Mouse (Mus musculus) CH12.LX (cell line): ENCODE results near the gene Mfsd11. TPM values are rescaled to one million over a fixed set of nuclear protein-coding genes. Genes with fewer than 3 reads are reported as not detected.

Source experiments
- DNase-seq: peaks from one replicate; pipeline ENCODE4 v3.0.0-alpha.2; 2013; ENCODE audit errors: extremely low read depth
- H3K27ac ChIP-seq: 2 replicates; pipeline ENCODE4 v1.5.1; 2012; ENCODE audit warnings: low read depth, mild to moderate bottlenecking, control low read depth, moderate library complexity; ENCODE audit not compliant: insufficient read depth
- H3K27me3 ChIP-seq: replicated peaks from 2 replicates; pipeline ENCODE3; 2012; ENCODE audit warnings: inconsistent platforms
- H3K36me3 ChIP-seq, 2 experiments: replicated peaks in 1 of 2; 2 replicates each; pipeline versions ENCODE3 to v1.6.1; 2012; ENCODE audit warnings: inconsistent platforms in 1 of 2, low read length in 1 of 2, mild to moderate bottlenecking in 1 of 2, mixed read lengths in 1 of 2, moderate library complexity in 1 of 2; ENCODE audit not compliant: control insufficient read depth in 1 of 2, insufficient read depth in 1 of 2
- H3K4me1 ChIP-seq, 2 experiments: 2 replicates each; pipeline ENCODE4 v1.6.1; 2012; ENCODE audit warnings: inconsistent platforms in 1 of 2, moderate library complexity in 1 of 2; ENCODE audit not compliant: insufficient read depth in 2 of 2, control insufficient read depth in 1 of 2
- H3K4me2 ChIP-seq: 2 replicates; pipeline ENCODE4 v1.6.1; 2012; ENCODE audit warnings: low read depth, mild to moderate bottlenecking, control low read depth; ENCODE audit not compliant: poor library complexity, insufficient read depth, severe bottlenecking
- H3K4me3 ChIP-seq, 3 experiments: fragments of 150-350 bp in 1 of 3; sonication (generic) in 1 of 3; replicated peaks in 1 of 3; 2 replicates each; pipeline versions ENCODE3 to v1.5.1; 2011 to 2012; ENCODE audit warnings: low read depth in 2 of 3, low read length in 2 of 3, mild to moderate bottlenecking in 2 of 3, moderate library complexity in 2 of 3, control low read depth in 1 of 3, improper control_type of control experiment in 1 of 3, inconsistent platforms in 1 of 3, mixed read lengths in 1 of 3; ENCODE audit not compliant: poor library complexity in 1 of 3
- H3K79me2 ChIP-seq: replicated peaks from 2 replicates; pipeline ENCODE4 v1.6.1; 2012; ENCODE audit warnings: mild to moderate bottlenecking, moderate library complexity; ENCODE audit not compliant: control insufficient read depth, poor library complexity, insufficient read depth, severe bottlenecking; ENCODE audit errors: extremely low read depth
- H3K9ac ChIP-seq: 2 replicates; pipeline ENCODE4 v1.6.1; 2012; ENCODE audit warnings: low read depth, mild to moderate bottlenecking, control low read depth, moderate library complexity; ENCODE audit not compliant: insufficient read depth
- H3K9me3 ChIP-seq: replicated peaks from 2 replicates; pipeline ENCODE3; 2012; ENCODE audit warnings: low read length, inconsistent platforms, mixed read lengths
- BHLHE40 ChIP-seq: IDR thresholded peaks from 2 replicates; pipeline ENCODE4 v1.6.1; 2011; ENCODE audit warnings: mild to moderate bottlenecking, low read depth, low read length, improper control_type of control experiment
- CHD1 ChIP-seq: IDR thresholded peaks from 2 replicates; pipeline ENCODE4 v1.6.1; 2012; ENCODE audit warnings: low read depth, low read length, improper control_type of control experiment, inconsistent platforms
- ELF1 ChIP-seq: IDR thresholded peaks from 2 replicates; pipeline ENCODE4 v1.6.1; 2014; ENCODE audit warnings: low read depth, mild to moderate bottlenecking, inconsistent platforms, low read length, improper control_type of control experiment
- ETS1 ChIP-seq: conservative IDR thresholded peaks from 2 replicates; pipeline ENCODE4 v1.6.1; 2012; ENCODE audit warnings: low read depth, mild to moderate bottlenecking, inconsistent platforms, low read length, improper control_type of control experiment, moderate library complexity
- JUN ChIP-seq: IDR thresholded peaks from 2 replicates; pipeline ENCODE4 v1.6.1; 2011; ENCODE audit warnings: low read depth, mild to moderate bottlenecking, low read length, improper control_type of control experiment, moderate library complexity; ENCODE audit not compliant: insufficient read depth
- MAX ChIP-seq: IDR thresholded peaks from 2 replicates; pipeline ENCODE4 v1.6.1; 2011; ENCODE audit warnings: low read length, improper control_type of control experiment
- MEF2A ChIP-seq: IDR thresholded peaks from 2 replicates; pipeline ENCODE4 v1.6.1; 2014; ENCODE audit warnings: low read depth, mild to moderate bottlenecking, inconsistent platforms, low read length, improper control_type of control experiment, borderline replicate concordance
- NELFE ChIP-seq: IDR thresholded peaks from 2 replicates; pipeline ENCODE4 v1.6.1; 2011; ENCODE audit warnings: low read depth, low read length, improper control_type of control experiment
- NRF1 ChIP-seq: IDR thresholded peaks from 2 replicates; pipeline ENCODE4 v1.6.1; 2014; ENCODE audit warnings: low read depth, mild to moderate bottlenecking, inconsistent platforms, low read length, improper control_type of control experiment, moderate library complexity
- POLR2A ChIP-seq: IDR thresholded peaks from 2 replicates; pipeline ENCODE4 v1.6.1; 2011; ENCODE audit warnings: low read depth, mild to moderate bottlenecking, improper control_type of control experiment, low read length
- RAD21 ChIP-seq: IDR thresholded peaks from 2 replicates; pipeline ENCODE4 v1.6.1; 2011; ENCODE audit warnings: low read depth, mild to moderate bottlenecking, low read length, improper control_type of control experiment, moderate library complexity
- TCF12 ChIP-seq: IDR thresholded peaks from 2 replicates; pipeline ENCODE4 v1.6.1; 2014; ENCODE audit warnings: low read depth, mild to moderate bottlenecking, inconsistent platforms, low read length, improper control_type of control experiment
- USF1 ChIP-seq: IDR thresholded peaks from 2 replicates; pipeline ENCODE4 v1.6.1; 2014; ENCODE audit warnings: low read depth, mild to moderate bottlenecking, inconsistent platforms, low read length, improper control_type of control experiment
- USF2 ChIP-seq: conservative IDR thresholded peaks from 2 replicates; pipeline ENCODE4 v1.6.1; 2011; ENCODE audit warnings: low read depth, low read length, improper control_type of control experiment
- ZC3H11A ChIP-seq: IDR thresholded peaks from 2 replicates; pipeline ENCODE4 v1.6.1; 2012; ENCODE audit warnings: low read depth, mild to moderate bottlenecking, inconsistent platforms, low read length, improper control_type of control experiment
- dilution Hi-C: fragments of 300-500 bp; cut with MboI; formaldehyde crosslinking; loops from 2 replicates; pipeline ENCODE4 v1.14.3; 2020; ENCODE audit warnings: low sequenced_read_pairs; ENCODE audit not compliant: extremely low pct_unique_long_range_greater_than_20kb, extremely low pct_ligation_motif_present
- in situ Hi-C: fragments of 300-500 bp; cut with MboI; formaldehyde crosslinking; loops from 3 replicates; pipeline ENCODE4 v1.14.3; 2019; ENCODE audit warnings: low sequenced_read_pairs, low pct_ligation_motif_present, low pct_unique_long_range_greater_than_20kb, mixed read lengths
- polyA plus RNA-seq: library from polyadenylated mRNA; unstranded; fragments of >175 nt; gene quantifications from 2 replicates; pipeline ENCODE4 v1.2.1, GENCODE M21; 2012; ENCODE audit warnings: low read depth; ENCODE audit not compliant: insufficient read length
- total RNA-seq, 2 experiments: library from RNA; depleted of rRNA; stranded (reverse); fragments of 300-350 nt in 1 of 2; fragments of >200 nt in 1 of 2; gene quantifications; 2 replicates each; pipeline ENCODE4 v1.2.3; 2012 to 2014

The Mfsd11 gene
- total and polyA plus RNA-seq, 3 experiments = 4.1 to 17.7 (median 13.2) TPM

- Histone ChIP-seq H3K4me2 (no peak overlapping the region), H3K9me3 (no peaks in the 10 kb centered on the region), H3K36me3 (peaks cover 42 to 62% of the 10 kb centered on the region in 2 experiments), H3K9ac (no peak overlapping the region), H3K4me3 (no peak overlapping the region), H3K27ac (no peak overlapping the region), H3K4me1 (peaks cover 16 to 70% of the 10 kb centered on the region in 2 experiments), H3K27me3 (no peaks in the 10 kb centered on the region), H3K79me2 (no peaks in the 10 kb centered on the region)
- dilution Hi-C loops (no loop called here), in situ Hi-C loops (no loop called here)
- TF ChIP-seq BHLHE40 (peak; percentile 92), ETS1 (peak; percentile 45), USF2 (peak; percentile 57), NRF1 (no peak), USF1 (peak; percentile 67), TCF12 (no peak)
- DNase-seq = peak; percentile 53
Measured at GRCm38 (mm10) chr11:116868129-116868528, 15.9 kb downstream of the Mfsd11 start.

- H3K27ac ChIP-seq = peak overlapping the region; percentile 7; the same call in 1 of the 2 replicates
- H3K79me2 ChIP-seq = no peaks in the 10 kb centered on the region
- in situ Hi-C loops = no loop called here
- dilution Hi-C loops = no loop called here
- no peak for DNase-seq
- no peak overlapping the region for H3K9ac ChIP-seq
- no peak overlapping the region for H3K4me2 ChIP-seq
- peaks cover 46 to 64% of the 10 kb centered on the region in 2 experiments for H3K36me3 ChIP-seq
- TF ChIP-seq ELF1 = no peak
- TF ChIP-seq JUN = no peak
- TF ChIP-seq BHLHE40 = no peak
- no peak for TF ChIP-seq USF2
- TF ChIP-seq ZC3H11A = no peak
- TF ChIP-seq CHD1 = no peak
- TF ChIP-seq MAX = no peak
- no peak for TF ChIP-seq POLR2A
- TF ChIP-seq MEF2A = no peak
- no peak for TF ChIP-seq USF1
- TF ChIP-seq NELFE = no peak
- no peak for TF ChIP-seq NRF1
- no peak for TF ChIP-seq RAD21
- no peak overlapping the region for H3K4me3 ChIP-seq
- peaks cover 16 to 70% of the 10 kb centered on the region in 2 experiments for H3K4me1 ChIP-seq
- no peaks in the 10 kb centered on the region for H3K9me3 ChIP-seq
- H3K27me3 ChIP-seq = no peaks in the 10 kb centered on the region
Measured at GRCm38 (mm10) chr11:116869223-116869622, 17.0 kb downstream of the Mfsd11 start.
